Mouse (Mus musculus): ENCODE data around the gene Atp8a1.

Gene Atp8a1

GRCm38 (mm10) chr5:67768708-67769107 lies 78.5 kb downstream of the Atp8a1 start:
- no peak for DNase-seq (ENCODE audit: low read depth, low spot score)

DNA sequence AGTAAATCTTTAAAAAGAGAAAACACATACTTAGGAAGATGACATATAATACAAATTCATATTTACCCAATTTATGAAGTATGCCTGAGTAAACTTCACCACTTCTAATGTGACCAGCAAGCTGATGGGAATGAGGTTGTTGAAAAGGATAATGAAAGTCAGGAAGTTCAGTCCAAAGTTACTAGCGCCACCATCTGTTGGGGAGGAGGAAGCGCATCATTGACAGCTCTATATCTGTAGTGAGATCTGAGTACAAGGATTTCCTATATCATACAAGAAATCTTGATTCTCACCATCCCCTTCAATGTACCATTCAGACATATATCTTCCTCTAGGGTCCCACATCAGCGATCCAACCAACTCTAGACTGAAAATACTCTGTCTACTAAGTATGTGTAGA lies 82.4 kb downstream of the Atp8a1 start:
- peak; percentile 45 for DNase-seq (ENCODE audit: low read depth, low spot score)

GRCm38 (mm10) chr5:67758126-67758525 lies 89.1 kb downstream of the Atp8a1 start:
- no peak for DNase-seq (ENCODE audit: low read depth, low spot score)

DNA sequence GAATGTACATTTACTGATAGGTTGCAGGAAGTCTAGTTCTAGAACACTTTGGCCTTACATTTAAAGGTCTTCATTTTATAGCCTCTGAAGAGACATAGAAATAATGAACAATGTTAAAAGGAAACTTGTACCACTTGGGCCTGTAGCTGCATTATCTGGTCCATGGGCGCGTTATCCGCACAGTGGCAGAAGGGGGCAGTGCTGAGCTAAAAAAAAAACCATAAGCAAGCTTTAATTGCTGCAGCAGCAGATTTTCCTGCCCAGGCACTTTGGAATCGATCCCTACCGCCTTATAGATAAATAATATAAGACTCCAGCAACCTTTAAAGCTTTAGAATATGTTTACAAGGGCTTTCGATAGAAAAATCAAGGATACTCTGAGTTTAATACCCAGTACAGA lies 91.1 kb downstream of the Atp8a1 start:
- peak; percentile 70 for DNase-seq (ENCODE audit: low read depth, low spot score)

- no peak for DNase-seq (ENCODE audit: low read depth, low spot score)
These were observed 94.2 kb downstream of the Atp8a1 start for GRCm38 (mm10) chr5:67753057-67753456.

GRCm38 (mm10) chr5:67752629-67753028 lies 94.6 kb downstream of the Atp8a1 start:
- DNase-seq (ENCODE audit: low read depth, low spot score) = no peak

- no peak for DNase-seq (ENCODE audit: low read depth, low spot score)
These were observed 95.2 kb downstream of the Atp8a1 start for GRCm38 (mm10) chr5:67752007-67752406.

GRCm38 (mm10) chr5:67739261-67739660 lies 108.0 kb downstream of the Atp8a1 start:
- no peak for DNase-seq (ENCODE audit: low read depth, low spot score)

- no peak for DNase-seq (ENCODE audit: low read depth, low spot score)
These were observed 109.1 kb downstream of the Atp8a1 start for GRCm38 (mm10) chr5:67738133-67738532.

DNA sequence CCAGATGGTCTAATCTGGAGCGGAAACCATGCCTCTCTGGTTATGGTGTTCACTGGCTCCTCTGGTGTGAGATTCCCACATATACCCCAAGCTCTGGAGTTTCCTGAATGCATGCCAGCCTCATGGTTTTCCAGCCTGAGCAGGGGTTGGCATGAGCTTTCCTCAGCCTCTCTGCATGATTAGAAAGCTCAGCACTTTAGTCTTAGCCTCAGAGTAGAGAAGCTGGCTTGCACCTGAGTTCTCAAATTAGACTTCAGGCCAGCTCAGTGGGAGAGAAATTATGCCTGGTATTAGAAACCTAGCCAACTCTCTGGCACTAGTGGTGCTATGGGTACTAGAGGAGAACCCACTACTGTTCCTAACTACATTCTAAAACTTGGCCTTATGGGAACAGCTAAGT lies 111.5 kb downstream of the Atp8a1 start:
- DNase-seq (ENCODE audit: low read depth, low spot score) = no peak

GRCm38 (mm10) chr5:67733551-67734258 lies 113.5 kb downstream of the Atp8a1 start:
- no peak for DNase-seq (ENCODE audit: low read depth, low spot score)

GRCm38 (mm10) chr5:67733150-67733549 lies 114.1 kb downstream of the Atp8a1 start:
- DNase-seq (ENCODE audit: low read depth, low spot score) = no peak

DNA sequence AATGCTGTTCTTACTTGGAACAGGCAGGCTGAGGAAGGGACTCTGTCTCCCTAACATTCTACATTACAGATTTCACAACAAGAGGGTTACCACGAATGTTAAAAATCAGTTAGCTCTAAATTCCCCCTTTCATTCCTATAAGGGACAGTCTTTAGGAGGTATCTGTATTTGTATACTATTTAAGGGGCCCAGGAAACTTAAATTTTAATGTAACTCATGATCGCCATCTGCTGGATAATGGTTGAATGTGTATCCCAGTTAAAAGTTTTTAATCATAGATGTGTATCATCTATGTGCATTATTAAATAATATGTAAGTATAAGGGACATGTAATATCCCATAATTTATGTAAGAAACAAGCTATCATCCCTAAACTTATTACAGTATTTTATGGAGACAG lies 119.5 kb downstream of the Atp8a1 start:
- peak; percentile 36 for DNase-seq (ENCODE audit: low read depth, low spot score)

DNA sequence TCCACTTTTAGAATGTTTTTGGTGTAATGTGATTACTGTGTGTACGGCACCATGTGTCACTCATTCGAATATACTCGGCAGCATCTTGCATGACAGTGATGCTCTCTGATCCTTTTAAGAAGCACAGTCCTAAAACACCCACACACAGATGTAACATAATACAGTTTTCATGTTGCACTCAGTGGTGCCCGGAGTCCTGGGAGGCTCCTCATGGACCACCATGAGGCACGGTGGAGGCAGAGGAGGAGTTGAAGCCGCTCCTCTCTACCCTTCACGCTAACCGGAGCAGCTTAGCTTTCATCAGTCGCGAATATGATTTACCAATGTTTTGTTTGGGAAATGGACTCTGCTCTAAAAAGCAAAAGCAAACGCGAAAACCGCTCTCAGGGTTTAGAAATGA lies 120.4 kb downstream of the Atp8a1 start:
- DNase-seq (ENCODE audit: low read depth, low spot score) = no peak

GRCm38 (mm10) chr5:67701641-67702040 lies 145.6 kb downstream of the Atp8a1 start:
- no peak for DNase-seq (ENCODE audit: low read depth, low spot score)

- no peak for DNase-seq (ENCODE audit: low read depth, low spot score)
These were observed 147.8 kb downstream of the Atp8a1 start for GRCm38 (mm10) chr5:67699418-67699817.

DNA sequence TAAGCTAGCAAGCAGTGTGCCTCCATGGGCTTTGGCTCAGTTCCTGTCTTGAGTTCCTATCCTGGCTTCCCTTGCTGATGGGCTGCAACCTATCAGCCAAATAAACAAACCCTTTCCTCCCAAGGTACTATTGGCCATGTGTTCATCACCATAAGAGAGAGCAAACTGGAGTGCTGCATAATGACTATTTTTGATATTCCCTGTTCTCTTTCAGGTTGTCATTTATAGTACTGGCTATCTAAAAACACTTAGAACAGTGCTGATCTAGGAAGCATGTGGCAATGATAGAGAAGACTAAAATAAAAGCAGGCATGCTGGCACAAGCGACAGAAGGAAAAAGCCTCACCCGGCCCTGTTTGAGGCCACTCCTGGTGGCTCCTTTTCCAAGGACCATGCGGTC lies 149.1 kb downstream of the Atp8a1 start:
- DNase-seq (ENCODE audit: low read depth, low spot score) = no peak

DNA sequence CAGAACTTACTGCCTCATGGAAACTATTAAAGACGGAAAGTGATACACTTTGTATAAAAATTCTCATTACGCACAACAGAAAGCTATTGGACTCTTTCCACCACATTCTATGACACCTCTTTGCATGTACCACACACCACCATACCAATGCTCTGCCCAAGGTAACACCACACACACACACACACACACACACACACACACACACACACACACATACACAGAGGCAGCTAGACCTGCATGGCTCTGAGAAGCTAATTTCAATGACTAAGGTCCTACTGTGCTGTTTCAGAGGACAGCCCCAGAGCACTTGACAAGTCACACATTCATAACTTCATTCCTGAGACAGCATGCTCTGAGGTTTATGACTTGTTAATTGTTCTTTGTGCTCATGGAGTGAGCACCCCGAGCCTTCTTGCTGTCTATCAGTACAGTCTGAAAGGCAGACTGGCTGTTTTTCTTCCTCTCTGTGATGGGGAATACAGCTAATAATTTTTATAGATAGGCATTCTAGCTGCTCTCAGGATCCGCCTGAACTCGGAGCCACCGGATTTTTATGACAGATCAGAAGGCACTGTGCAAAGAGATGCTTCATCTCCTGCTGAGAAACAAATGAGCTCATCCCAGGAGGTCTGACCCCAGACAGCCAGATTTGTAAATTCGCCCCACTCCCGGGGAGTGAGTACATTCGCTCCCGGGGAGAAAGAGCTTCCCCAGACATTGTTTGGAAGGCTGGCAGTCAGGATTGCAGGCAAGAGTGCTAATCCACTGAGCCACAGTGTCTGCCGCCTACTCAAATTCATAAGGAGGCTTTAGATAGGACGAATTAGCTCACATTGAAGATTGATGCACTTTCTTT lies 150.3 kb downstream of the Atp8a1 start:
- DNase-seq (ENCODE audit: low read depth, low spot score) = no peak

- no peak for DNase-seq (ENCODE audit: low read depth, low spot score)
These were observed 152.1 kb downstream of the Atp8a1 start for GRCm38 (mm10) chr5:67695055-67695710.

- DNase-seq (ENCODE audit: low read depth, low spot score) = no peak
These were observed 156.9 kb downstream of the Atp8a1 start for GRCm38 (mm10) chr5:67690336-67690735.

DNA sequence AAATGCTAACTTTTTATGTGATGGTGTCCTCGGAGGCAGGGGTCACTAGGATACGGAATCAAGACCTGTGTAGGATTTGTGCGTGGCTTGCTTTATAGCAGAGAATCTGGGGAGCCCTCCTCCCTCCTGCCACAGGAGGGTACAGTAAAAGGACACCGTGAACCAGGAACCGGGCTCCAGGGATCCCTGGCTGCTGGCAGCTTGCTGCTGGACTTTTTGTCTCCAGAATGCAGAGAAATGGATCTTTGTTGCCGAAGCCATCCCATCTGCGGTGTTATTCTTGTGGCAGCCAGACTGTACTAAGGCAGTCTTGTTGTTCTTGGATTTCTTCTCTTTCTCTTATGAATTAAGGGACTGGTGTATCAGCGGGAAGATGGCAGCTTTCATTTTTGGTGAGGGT lies 159.2 kb downstream of the Atp8a1 start:
- DNase-seq (ENCODE audit: low read depth, low spot score) = no peak

GRCm38 (mm10) chr5:67685906-67686305 lies 161.3 kb downstream of the Atp8a1 start:
- DNase-seq (ENCODE audit: low read depth, low spot score) = no peak
